8 mouse cellular contexts compared by ENCODE assay signal in genomic region chr9:123528087-123528925, GRCm38 (mm10). TPM values are rescaled to one million over a fixed set of nuclear protein-coding genes. Genes with fewer than 3 reads are reported as not detected.
DNase-seq lines count a peak whose midpoint lies in the region; ATAC-seq and TF ChIP-seq lines count a peak whose summit lies in the region.

No protein-coding gene starts in this region.

- no peak for TF ChIP-seq CTCF in lung, adult 2 months (IDR thresholded peaks at IDR 0.05; ENCODE audit: insufficient read depth, low read length)

- H3K9ac ChIP-seq in heart, embryonic 14.5 days (ENCODE audit: low read length), result peak overlapping the region; percentile 75
- H3K9ac ChIP-seq in liver, embryonic 12.5 days, result peak overlapping the region; percentile 78

- WGBS in lung, adult 2 months, result 21% methylated on average over 6 of the region's 6 CpGs
- WGBS in heart, embryonic 14.5 days, result 37% methylated on average over 6 of the region's 6 CpGs
- WGBS in liver, embryonic 12.5 days (ENCODE audit: insufficient replicate concordance), result 26% methylated on average over 6 of the region's 6 CpGs

- peaks cover 5% of the 10 kb centered on the region for H3K4me1 ChIP-seq in lung, adult 2 months (ENCODE audit: control insufficient read depth, insufficient read depth, low read length)
- H3K4me1 ChIP-seq in heart, embryonic 14.5 days (ENCODE audit: control insufficient read depth in 2 of 2, insufficient read depth in 2 of 2, low read length in 2 of 2), result peaks cover 0 to 22% of the 10 kb centered on the region in 2 experiments; a peak in 2 of 4 replicates
- H3K4me1 ChIP-seq in liver, embryonic 12.5 days, result peaks cover 53% of the 10 kb centered on the region

- H3K9me3 ChIP-seq in heart, embryonic 14.5 days (ENCODE audit: control insufficient read depth, low read length), result no peaks in the 10 kb centered on the region
- H3K9me3 ChIP-seq in liver, embryonic 12.5 days (replicated peaks), result no peaks in the 10 kb centered on the region

- no peaks in the 10 kb centered on the region for H3K36me3 ChIP-seq in heart, embryonic 14.5 days (ENCODE audit: control insufficient read depth, insufficient read depth, low read length)
- no peaks in the 10 kb centered on the region for H3K36me3 ChIP-seq in liver, embryonic 12.5 days

- peak overlapping the region; percentile 96 to 98 for H3K27ac ChIP-seq in heart, embryonic 14.5 days (replicated peaks in 1 of 2; ENCODE audit: control insufficient read depth in 1 of 2, insufficient read depth in 1 of 2, low read depth in 2 of 2, low read length in 2 of 2)
- peak overlapping the region; percentile 96 for H3K27ac ChIP-seq in liver, embryonic 12.5 days

- no peak for TF ChIP-seq POLR2A in lung, adult 2 months (IDR thresholded peaks at IDR 0.05; ENCODE audit: borderline replicate concordance, extremely low read depth, low read depth, low read length)

- peak overlapping the region; percentile 76 for H3K4me2 ChIP-seq in heart, embryonic 14.5 days (ENCODE audit: low read length)
- peak overlapping the region; percentile 75 for H3K4me2 ChIP-seq in liver, embryonic 12.5 days

- peak overlapping the region; percentile 54 for H3K4me3 ChIP-seq in lung, adult 2 months (replicated peaks; ENCODE audit: extremely low read depth, low read depth, low read length)
- peak overlapping the region; percentile 59 to 99 for H3K4me3 ChIP-seq in heart, embryonic 14.5 days (ENCODE audit: control insufficient read depth in 1 of 2, insufficient read depth in 1 of 2, low read depth in 1 of 2, low read length in 2 of 2)
- peak overlapping the region; percentile 91 for H3K4me3 ChIP-seq in liver, embryonic 12.5 days

- ATAC-seq in heart, embryonic 14.5 days (ENCODE audit: insufficient number of reproducible peaks, insufficient read depth, low FRiP score, low read depth), result no peak
- no peak for ATAC-seq in liver, embryonic 12.5 days

- H3K27me3 ChIP-seq in heart, embryonic 14.5 days (ENCODE audit: control insufficient read depth, insufficient read depth, low read length), result no peaks in the 10 kb centered on the region
- H3K27me3 ChIP-seq in liver, embryonic 12.5 days (replicated peaks), result no peaks in the 10 kb centered on the region

- DNase-seq in lung, adult 2 months, result no peak
- no peak for DNase-seq in lung, postnatal 25 days (ENCODE audit: low spot score)
- DNase-seq in brain, adult 2 months (ENCODE audit: low read depth, low spot score), result peak; percentile 46
- no peak for DNase-seq in urinary bladder, postnatal 14 days (ENCODE audit: low spot score)
- DNase-seq in thymus, postnatal 4 days, result no peak
- no peak for DNase-seq in right cerebral cortex, adult 2 months (ENCODE audit: low spot score in 2 of 2)

RNA-seq across cellular contexts. Expression of gene Sacm1l, which starts 1.3 kb away (rescaled TPM):
- 5.6 and 9.8 TPM in 2 replicates for polyA plus RNA-seq in lung, adult 2 months (2012; rRNA removed)
- polyA plus RNA-seq in heart, embryonic 14.5 days (2014; fragmentation: Nextera tagmentation; extraction: Ambion mirVana), result 46.2 and 48.2 TPM in 2 replicates
- 36.3 and 36.7 TPM in 2 replicates for polyA plus RNA-seq in liver, embryonic 12.5 days (2016; fragmentation: Nextera tagmentation; extraction: Ambion mirVana)

RNA-seq across cellular contexts. Expression of gene Limd1, which starts 49.8 kb away (rescaled TPM):
- polyA plus RNA-seq in lung, adult 2 months (2012; rRNA removed), result 42.0 and 73.5 TPM in 2 replicates
- polyA plus RNA-seq in heart, embryonic 14.5 days (2014; fragmentation: Nextera tagmentation; extraction: Ambion mirVana), result 50.9 and 56.0 TPM in 2 replicates
- polyA plus RNA-seq in liver, embryonic 12.5 days (2016; fragmentation: Nextera tagmentation; extraction: Ambion mirVana), result 30.4 and 30.9 TPM in 2 replicates
